Comparison of ENCODE assay signal across 25 mouse cellular contexts in the genomic region with DNA sequence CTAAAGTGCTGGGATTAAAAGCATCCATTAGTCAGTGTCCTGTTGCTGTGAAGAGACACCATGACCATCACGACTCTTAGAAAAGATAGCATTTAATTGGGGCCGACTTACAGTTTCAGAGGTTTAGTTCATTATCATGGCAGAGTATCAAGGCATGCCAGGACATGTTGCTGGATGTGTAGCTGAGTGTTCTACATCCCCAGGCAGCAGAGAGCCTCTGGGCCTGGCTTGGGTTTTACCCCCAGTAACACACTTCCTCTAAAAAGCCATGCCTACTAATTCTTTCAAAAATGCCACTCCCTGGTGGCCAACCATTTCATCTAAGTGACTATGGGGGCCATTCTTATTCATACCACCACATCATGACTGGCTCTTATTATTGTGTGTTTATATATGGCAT. TPM values are rescaled to one million over a fixed set of nuclear protein-coding genes. Genes with fewer than 3 reads are reported as not detected.
DNase-seq lines count a peak whose midpoint lies in the region; ATAC-seq and TF ChIP-seq lines count a peak whose summit lies in the region.
"Had no signal": no experiment of that assay in that cellular context is flagged by ENCODE, and none has a peak within 500 bp of the region (broad histone marks: within the 10 kb centered on the region; RNA-seq: fewer than 3 reads in every experiment).

No protein-coding gene starts in this region.

- no peak for TF ChIP-seq CTCF in ES-Bruce4 (IDR thresholded peaks at IDR 0.05; ENCODE audit: low read depth, low read length)

- no peak for TF ChIP-seq POLR2A in ES-Bruce4 (IDR thresholded peaks at IDR 0.05; ENCODE audit: insufficient read depth, low read length)

- no peak overlapping the region for H3K4me3 ChIP-seq in ES-Bruce4 (ENCODE audit: low read depth, low read length)
- H3K4me3 ChIP-seq: embryonic facial prominence, embryonic 15.5 days; erythroblast, embryonic 14.5 days; forebrain, embryonic 10.5 days; gastrocnemius, adult 2 months; heart, embryonic 10.5 days; hindbrain, embryonic 12.5 days had no signal

- H3K27me3 ChIP-seq in ES-Bruce4 (ENCODE audit: control insufficient read depth, insufficient read depth, low read length, poor library complexity, severe bottlenecking), result no peaks in the 10 kb centered on the region
- H3K27me3 ChIP-seq: embryonic facial prominence, embryonic 15.5 days; hindbrain, embryonic 12.5 days had no signal

- H3K9me3 ChIP-seq in ES-Bruce4 (replicated peaks; ENCODE audit: control insufficient read depth, insufficient read depth, low read length, poor library complexity, severe bottlenecking), result no peaks in the 10 kb centered on the region
- H3K9me3 ChIP-seq: embryonic facial prominence, embryonic 15.5 days; forebrain, embryonic 10.5 days; G1E; heart, embryonic 10.5 days; hindbrain, embryonic 12.5 days had no signal

- ATAC-seq in neutrophil, adult 5-6 weeks (ENCODE audit: extremely low read depth, insufficient number of reproducible peaks, low FRiP score, poor library complexity, severe bottlenecking), result 0 out of 2 replicates have a peak, but pooled peaks have one; percentile 13
- ATAC-seq: forebrain, embryonic 14.5 days; hindbrain, embryonic 16.5 days; inflammation-experienced regulatory T-cells, adult 6 months had no signal

- no peak for TF ChIP-seq EP300 in ES-Bruce4 (IDR thresholded peaks at IDR 0.05; ENCODE audit: insufficient read depth, low read depth, low read length)

- H3K36me3 ChIP-seq in ES-Bruce4 (ENCODE audit: control insufficient read depth, insufficient read depth, low read length, poor library complexity, severe bottlenecking), result no peaks in the 10 kb centered on the region
- H3K36me3 ChIP-seq: embryonic facial prominence, embryonic 15.5 days; hindbrain, embryonic 12.5 days had no signal

- no peaks in the 10 kb centered on the region for H3K4me1 ChIP-seq in ES-Bruce4 (ENCODE audit: control insufficient read depth, insufficient read depth, low read length)
- H3K4me1 ChIP-seq: embryonic facial prominence, embryonic 15.5 days; forebrain, embryonic 10.5 days; heart, embryonic 10.5 days had no signal

- intact Hi-C loops in left cerebral cortex, postnatal 4 days (cut with DNase I), result no loop called here

- H3K9ac ChIP-seq in ES-Bruce4 (ENCODE audit: low read depth, poor library complexity, severe bottlenecking), result 0 out of 2 replicates have a peak overlapping the region, but pooled peaks have one; percentile 22
- H3K9ac ChIP-seq: embryonic facial prominence, embryonic 15.5 days; hindbrain, embryonic 12.5 days had no signal

- H3K27ac ChIP-seq in ES-Bruce4 (ENCODE audit: insufficient read depth, low read length), result peak overlapping the region; percentile 69
- H3K27ac ChIP-seq: embryonic facial prominence, embryonic 15.5 days; forebrain, embryonic 10.5 days; gastrocnemius, adult 2 months; heart, embryonic 10.5 days; hindbrain, embryonic 12.5 days had no signal

- DNase-seq in ZHBTc4 (ENCODE audit: low read depth, low spot score), result peak; percentile 47
- no peak for DNase-seq in left cerebral cortex, postnatal 4 days
- DNase-seq in lung, postnatal 36 days, result no peak
- DNase-seq in yolk sac, embryonic 10.5 days (ENCODE audit: low spot score), result no peak
- DNase-seq: adrenal gland, adult 2 months; adrenal gland, postnatal 25 days; cerebellum, adult 2 months; cerebellum, postnatal 10 days; embryo, embryonic 11 days; gastrocnemius, adult 2 months; gastrocnemius, postnatal 36 days; heart, adult 18-20 months; heart, postnatal 10 days; heart, postnatal 4 days had no signal

RNA-seq across cellular contexts. Expression of gene Wdr92, which starts 1.3 kb away (rescaled TPM):
- 39.8 and 44.6 TPM in 2 replicates for polyA plus RNA-seq in ES-Bruce4 (2011; ENCODE audit: insufficient read depth, insufficient read length, low read depth, missing spikeins)
- 15.8 and 16.1 TPM in 2 replicates for total RNA-seq in neutrophil, adult 5-6 weeks (2017)
- total RNA-seq in left cerebral cortex, postnatal 4 days (2021), result 1 to 10 TPM; 7.1 to 7.7 TPM
- polyA plus RNA-seq: erythroblast, embryonic 14.5 days had no signal

RNA-seq across cellular contexts. Expression of gene Ppp3r1, which starts 24.1 kb away (rescaled TPM):
- 73.9 and 75.4 TPM in 2 replicates for polyA plus RNA-seq in ES-Bruce4 (2011; ENCODE audit: insufficient read depth, insufficient read length, low read depth, missing spikeins)
- 79.3 and 82.9 TPM in 2 replicates for total RNA-seq in neutrophil, adult 5-6 weeks (2017)
- total RNA-seq in left cerebral cortex, postnatal 4 days (2021), result 100 to 1,000 TPM; 217 to 218 TPM

RNA-seq across cellular contexts. Expression of gene Pno1, which starts 28.2 kb away (rescaled TPM):
- 93.5 and 104 TPM in 2 replicates for polyA plus RNA-seq in ES-Bruce4 (2011; ENCODE audit: insufficient read depth, insufficient read length, low read depth, missing spikeins)
- 20.4 and 22.7 TPM in 2 replicates for total RNA-seq in neutrophil, adult 5-6 weeks (2017)
- 10 to 100 TPM; 34.5 to 34.6 TPM for total RNA-seq in left cerebral cortex, postnatal 4 days (2021)
